Mouse (Mus musculus): ENCODE results near the gene Mypop. TPM values are rescaled to one million over a fixed set of nuclear protein-coding genes. Genes with fewer than 3 reads are reported as not detected.
A peak's percentile ranks its signal among the peaks of the same experiment; 100 is the strongest.

Gene Mypop
- polyA plus RNA-seq (2012; rRNA removed): 1.9 and 2.0 TPM in 2 replicates

DNA sequence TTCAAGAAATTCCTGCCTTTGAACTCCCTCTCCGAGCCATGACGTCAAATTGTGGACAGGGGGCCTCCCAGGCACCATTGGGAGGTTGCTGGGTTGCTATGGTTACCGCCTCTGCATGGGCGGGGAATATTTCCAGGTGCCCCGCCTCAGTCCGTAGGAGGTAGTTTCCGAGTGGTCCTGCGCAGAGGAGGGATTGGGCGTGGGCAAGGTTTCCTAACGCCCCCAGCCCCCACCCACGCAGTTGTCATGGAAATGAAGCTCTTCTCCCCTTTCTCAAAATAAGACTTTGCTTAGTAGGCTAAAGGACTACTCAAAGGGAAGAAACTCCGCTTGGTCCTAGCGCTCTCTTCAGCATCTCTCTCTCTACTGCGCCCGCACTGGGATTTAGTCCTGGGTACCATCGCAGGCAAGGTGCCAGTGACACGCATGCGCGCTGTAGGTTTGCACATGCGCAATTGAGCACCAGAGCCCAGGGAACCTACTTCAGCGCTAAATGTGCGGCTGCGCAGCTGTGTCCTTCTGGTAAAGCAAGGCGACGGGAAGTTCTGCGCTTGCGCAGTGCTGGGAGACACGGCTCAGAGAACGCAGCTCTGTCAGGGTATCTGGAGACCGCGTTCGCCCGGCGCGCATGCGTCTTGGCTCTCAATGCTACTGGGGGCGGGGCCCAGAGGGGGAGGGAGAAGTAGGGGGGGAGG is at the start of gene Mypop:
Gene Mypop (plus strand): TSS at position 645 of the 695 bp plus-strand sequence.
- DNase-seq (ENCODE audit: low read depth, low spot score): peak; percentile 100
- under 1% methylated on average over 37 of the region's 37 CpGs for WGBS

DNA sequence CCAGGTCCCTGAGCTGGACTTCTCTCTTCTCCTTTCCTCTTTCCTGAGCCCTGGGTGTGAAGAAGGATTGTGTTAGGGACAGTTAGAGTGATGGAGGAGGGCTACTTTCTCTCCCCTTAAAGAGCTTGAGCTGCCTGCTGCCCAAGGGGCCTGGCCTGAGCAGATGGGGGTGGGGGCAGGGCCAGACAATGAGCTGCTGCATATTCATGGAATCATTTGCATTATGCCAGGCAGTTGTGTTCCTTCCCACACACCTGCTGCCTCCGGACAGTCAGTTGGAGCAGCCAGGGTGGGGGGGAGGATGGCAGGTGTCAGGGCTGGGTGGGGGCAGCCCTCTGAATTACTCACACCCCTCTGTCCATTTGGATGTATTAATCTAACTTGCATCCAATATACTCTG is 48.7 kb upstream of the Mypop start:
- WGBS: 19% methylated on average over 1 of the region's 1 CpGs
- DNase-seq (ENCODE audit: low read depth, low spot score): no peak

DNA sequence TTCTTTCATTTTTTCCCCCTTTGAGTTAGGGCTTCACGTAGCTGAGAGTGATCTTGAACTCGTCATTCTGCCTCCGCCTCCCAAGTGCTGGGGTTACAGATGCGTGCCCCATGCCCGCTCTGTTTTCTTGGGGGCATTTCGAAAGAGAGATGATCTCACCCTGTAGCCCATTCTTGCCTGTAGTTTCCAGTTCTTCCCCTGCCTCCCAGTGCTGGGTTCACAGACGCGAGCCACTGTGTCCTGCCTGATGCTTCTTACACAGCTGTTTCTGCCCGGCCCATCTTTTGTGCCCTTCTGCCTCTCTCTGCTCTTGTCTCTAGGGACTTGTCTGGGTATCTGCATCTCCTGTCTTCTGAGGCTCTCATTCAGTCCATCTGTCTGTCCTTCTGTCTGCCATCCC is 48.2 kb upstream of the Mypop start:
- no peak for DNase-seq (ENCODE audit: low read depth, low spot score)
- WGBS: 57% methylated on average over 9 of the region's 9 CpGs

- DNase-seq (ENCODE audit: low read depth, low spot score): peak; percentile 38
Observed at GRCm38 (mm10) chr7:18948151-18948550, 42.9 kb upstream of the Mypop start.

DNA sequence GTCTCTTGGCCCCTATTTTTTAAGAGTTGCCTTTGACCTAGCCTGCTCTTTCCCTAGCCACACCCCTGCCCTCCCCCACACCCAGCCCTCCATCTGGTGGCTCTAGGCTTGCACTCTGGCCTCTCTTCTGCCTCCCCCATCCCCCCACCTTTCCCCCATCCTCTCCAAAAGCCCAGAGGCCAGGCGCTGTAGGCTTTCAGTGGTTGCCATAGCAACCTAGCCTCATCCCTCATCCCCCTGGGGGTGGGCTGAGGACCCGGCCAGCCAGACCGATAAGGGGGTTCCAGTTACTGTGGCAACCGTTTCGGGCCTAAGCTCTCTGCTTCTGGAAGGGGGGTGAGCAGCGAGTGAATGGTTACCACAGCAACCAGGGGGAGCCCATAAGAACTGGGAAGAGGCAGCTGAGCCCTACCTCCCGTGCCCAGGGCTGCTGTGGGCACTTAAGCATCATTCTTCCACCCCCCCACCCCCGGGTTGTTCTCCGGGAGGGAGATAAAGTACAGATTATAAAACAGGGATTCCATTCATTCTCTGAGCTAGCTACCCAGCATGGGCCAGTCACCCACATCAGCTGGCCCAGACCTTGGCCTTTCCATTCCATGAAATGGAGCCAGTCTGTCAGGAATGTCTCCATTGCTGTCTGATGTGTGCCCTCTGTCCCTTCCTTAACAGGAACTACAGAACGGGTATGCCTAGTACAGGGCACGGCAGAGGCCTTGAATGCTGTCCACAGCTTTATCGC is 41.1 kb upstream of the Mypop start:
- WGBS: 43% methylated on average over 12 of the region's 12 CpGs

More at GRCm38 (mm10) chr7:18948151-18948550, 42.9 kb upstream of the Mypop start:
- 21% methylated on average over 6 of the region's 6 CpGs for WGBS

GRCm38 (mm10) chr7:18950523-18951315 is 40.3 kb upstream of the Mypop start:
- no peak for DNase-seq (ENCODE audit: low read depth, low spot score)
- 29% methylated on average over 18 of the region's 18 CpGs for WGBS

More for the DNA sequence above, 41.1 kb upstream of the Mypop start:
- DNase-seq (ENCODE audit: low read depth, low spot score): no peak

DNA sequence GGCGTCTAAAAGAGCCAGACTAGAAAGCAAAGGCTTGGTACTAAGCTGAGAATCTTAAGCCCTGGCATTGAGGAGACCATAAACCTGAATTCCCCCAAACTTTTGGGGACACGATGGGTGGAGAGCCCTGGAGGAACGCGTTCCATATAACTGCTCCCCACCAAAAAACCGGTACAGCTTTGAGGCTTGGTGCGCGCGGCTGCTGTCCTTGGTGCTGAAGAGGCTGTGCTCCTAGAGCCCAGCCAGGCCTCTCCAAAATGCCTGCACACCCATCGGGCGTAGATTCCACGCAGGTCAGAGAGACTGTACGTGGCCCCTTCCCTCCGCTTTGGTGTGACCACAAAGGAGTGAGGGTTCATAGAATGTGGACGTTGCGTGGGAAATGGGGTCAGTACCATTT is 39.6 kb upstream of the Mypop start:
- no peak for DNase-seq (ENCODE audit: low read depth, low spot score)
- 14% methylated on average over 15 of the region's 15 CpGs for WGBS

- DNase-seq (ENCODE audit: low read depth, low spot score): no peak
- 1% methylated on average over 101 of the region's 107 CpGs for WGBS
Observed at GRCm38 (mm10) chr7:18957569-18958383, 33.3 kb upstream of the Mypop start.

DNA sequence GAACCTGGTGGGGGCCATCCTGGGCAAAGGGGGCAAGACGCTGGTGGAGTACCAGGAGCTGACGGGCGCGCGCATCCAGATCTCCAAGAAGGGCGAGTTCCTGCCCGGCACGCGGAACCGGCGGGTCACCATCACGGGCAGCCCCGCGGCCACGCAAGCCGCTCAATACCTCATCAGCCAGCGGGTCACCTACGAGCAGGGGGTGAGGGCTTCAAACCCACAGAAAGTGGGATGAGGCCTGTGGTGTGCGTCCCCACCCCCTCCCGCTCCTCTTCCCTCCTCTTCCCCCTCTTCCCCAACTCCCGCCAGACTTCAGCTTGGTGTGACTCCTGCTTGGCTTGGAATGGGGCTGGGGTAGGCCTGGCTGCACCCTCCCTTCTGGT is 32.7 kb upstream of the Mypop start:
- DNase-seq (ENCODE audit: low read depth, low spot score): no peak
- WGBS: 1% methylated on average over 21 of the region's 21 CpGs

- no peak for DNase-seq (ENCODE audit: low read depth, low spot score)
- 54% methylated on average over 8 of the region's 8 CpGs for WGBS
Observed at GRCm38 (mm10) chr7:18959446-18959845, 31.6 kb upstream of the Mypop start.

DNA sequence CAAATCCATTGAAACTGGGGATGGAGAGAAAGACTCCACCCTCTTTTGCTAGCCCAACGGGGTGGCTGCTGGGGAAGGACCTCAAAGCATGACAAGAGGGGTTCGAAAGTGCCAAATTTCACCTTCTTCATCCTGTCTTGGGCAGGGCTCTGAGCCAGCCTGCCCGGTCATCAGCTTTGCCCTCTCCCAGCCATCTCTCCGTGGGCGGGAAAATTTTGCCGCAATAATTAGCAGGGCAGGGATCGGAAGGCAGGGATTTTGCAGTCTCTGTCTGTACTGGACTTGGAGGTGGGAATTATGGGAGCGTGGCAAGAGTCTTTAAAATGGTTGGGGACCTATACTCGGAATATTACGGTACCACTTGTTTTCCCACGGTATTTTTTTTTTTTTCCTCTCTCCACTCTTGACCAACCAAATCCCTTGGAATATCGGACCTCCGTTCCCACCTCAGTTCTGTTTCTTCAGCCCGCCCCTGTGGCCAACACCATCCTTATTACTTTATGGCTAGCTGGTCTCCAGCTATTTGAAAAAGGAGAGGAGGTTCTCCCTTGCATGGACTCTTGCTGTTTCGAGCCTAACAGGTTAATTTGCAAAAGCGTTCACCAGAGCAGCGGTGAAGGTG is 28.8 kb upstream of the Mypop start:
- 5% methylated on average over 17 of the region's 17 CpGs for WGBS
- no peak for DNase-seq (ENCODE audit: low read depth, low spot score)

DNA sequence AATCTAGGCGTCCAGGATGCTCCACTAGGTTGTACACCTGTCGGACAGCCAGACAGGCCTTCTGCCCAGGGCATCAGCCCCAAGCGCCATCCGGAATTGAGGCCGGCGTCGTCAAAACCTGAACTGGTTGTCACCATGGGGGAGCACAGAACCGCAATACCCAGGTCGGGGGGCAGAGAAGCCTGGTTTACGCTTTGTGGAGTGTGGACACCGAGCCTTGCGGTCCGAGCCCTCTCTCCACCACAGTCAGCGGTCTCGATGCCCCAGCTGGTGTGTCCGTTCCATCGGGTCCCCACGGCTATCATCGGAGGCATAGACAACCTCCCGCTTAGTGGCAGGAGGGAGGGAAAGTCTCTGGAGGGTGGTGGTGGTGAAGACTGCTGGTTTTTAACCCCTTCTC is 28.2 kb upstream of the Mypop start:
- DNase-seq (ENCODE audit: low read depth, low spot score): no peak
- WGBS: 3% methylated on average over 20 of the region's 20 CpGs

DNA sequence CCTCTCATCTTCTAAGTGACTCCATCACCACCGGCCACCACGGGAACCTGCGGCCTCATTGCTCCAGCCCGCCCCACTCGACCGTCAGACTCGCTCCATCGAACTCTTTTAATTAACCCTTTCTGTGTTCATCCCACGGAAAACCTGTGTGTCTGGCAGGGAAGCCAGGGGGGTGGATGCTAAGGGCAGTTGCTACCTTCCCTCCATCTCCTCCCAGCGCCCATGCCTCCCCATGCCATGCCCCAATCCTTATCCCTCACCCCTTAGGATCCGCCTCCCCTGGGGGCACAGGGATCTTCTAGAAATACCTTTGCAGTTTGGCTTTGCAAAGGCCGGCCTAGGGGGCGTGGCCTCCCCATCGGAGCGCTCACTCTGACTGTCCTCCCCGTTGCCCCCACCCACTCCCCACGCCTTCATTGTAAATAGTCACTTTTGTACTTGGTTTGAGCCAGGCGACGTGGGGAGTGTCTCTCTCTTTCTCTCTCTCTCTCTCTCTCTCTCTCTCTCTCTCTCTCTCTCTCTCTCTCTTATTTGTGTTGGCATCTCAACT is 27.7 kb upstream of the Mypop start:
- no peak for DNase-seq (ENCODE audit: low read depth, low spot score)
- WGBS: 6% methylated on average over 19 of the region's 19 CpGs

GRCm38 (mm10) chr7:18965312-18965711 is 25.7 kb upstream of the Mypop start:
- WGBS: 78% methylated on average over 5 of the region's 5 CpGs
- DNase-seq (ENCODE audit: low read depth, low spot score): no peak

- WGBS: 15% methylated on average over 8 of the region's 8 CpGs
- no peak for DNase-seq (ENCODE audit: low read depth, low spot score)
Observed at GRCm38 (mm10) chr7:18967603-18968002, 23.4 kb upstream of the Mypop start.

DNA sequence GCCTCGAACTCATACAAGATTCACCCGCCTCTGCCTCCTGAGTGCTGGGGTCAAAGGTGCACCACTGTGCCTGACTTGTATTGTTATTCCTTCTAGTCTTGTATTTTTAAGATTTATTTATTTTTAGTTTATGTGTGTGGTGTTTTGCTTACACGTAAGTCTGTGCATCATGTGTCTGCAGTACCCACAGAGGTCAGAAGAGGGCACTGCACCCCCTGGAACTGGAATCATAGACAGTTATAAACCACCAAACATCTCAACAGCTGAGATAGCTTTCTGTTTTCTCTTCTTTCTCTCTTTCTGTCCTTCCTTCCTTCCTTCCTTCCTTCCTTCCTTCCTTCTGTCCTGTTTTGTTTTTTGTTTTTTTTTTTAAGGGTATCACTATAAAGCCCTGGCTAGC is 20.1 kb upstream of the Mypop start:
- DNase-seq (ENCODE audit: low read depth, low spot score): no peak
- 87% methylated on average over 3 of the region's 3 CpGs for WGBS

DNA sequence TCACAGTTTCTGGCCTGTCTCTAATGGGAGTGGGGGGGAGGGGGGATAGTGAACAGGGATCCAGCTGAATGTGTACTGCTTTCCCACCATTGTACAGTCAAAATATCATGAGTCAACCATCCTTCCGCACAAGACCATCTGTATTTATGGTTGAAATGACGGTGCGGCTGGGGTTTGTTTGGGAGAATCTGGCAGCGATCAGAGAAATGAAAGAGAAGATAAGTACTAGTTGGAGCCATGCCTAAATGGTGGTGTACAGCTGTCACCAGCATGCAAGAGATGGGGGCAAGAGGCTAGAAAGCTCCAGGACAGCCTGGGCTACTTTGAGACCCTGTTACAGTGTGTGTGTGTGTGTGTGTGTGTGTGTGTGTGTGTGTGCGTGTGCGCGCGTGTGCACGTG is 12.7 kb upstream of the Mypop start:
- 75% methylated on average over 9 of the region's 9 CpGs for WGBS
- DNase-seq (ENCODE audit: low read depth, low spot score): no peak

GRCm38 (mm10) chr7:18986503-18986902 is 4.5 kb upstream of the Mypop start:
- 60% methylated on average over 2 of the region's 2 CpGs for WGBS
- no peak for DNase-seq (ENCODE audit: low read depth, low spot score)

GRCm38 (mm10) chr7:18987100-18987499 is 3.9 kb upstream of the Mypop start, which contains the start of gene Nanos2:
Gene Nanos2, plus strand, starts transcription at chr7:18987400.
- DNase-seq (ENCODE audit: low read depth, low spot score): no peak
- 15% methylated on average over 2 of the region's 2 CpGs for WGBS

Data from large intestine, adult 2 months (tissue).